Mouse (Mus musculus): Measurements from ENCODE around the gene Mtus2.

The Mtus2 gene

GRCm38 (mm10) chr5:147957592-147958271 is 612 bp downstream of the Mtus2 start:
- no peak for DNase-seq (ENCODE audit: low spot score)

- no peak for DNase-seq (ENCODE audit: low spot score)
Observed at GRCm38 (mm10) chr5:147958552-147958951, 1.4 kb downstream of the Mtus2 start.

GRCm38 (mm10) chr5:147959088-147959487 is 2.0 kb downstream of the Mtus2 start:
- no peak for DNase-seq (ENCODE audit: low spot score)

- no peak for DNase-seq (ENCODE audit: low spot score)
Observed at GRCm38 (mm10) chr5:147960793-147961192, 3.7 kb downstream of the Mtus2 start.

GRCm38 (mm10) chr5:147963820-147964580 is 6.9 kb downstream of the Mtus2 start:
- no peak for DNase-seq (ENCODE audit: low spot score)

GRCm38 (mm10) chr5:147964776-147965175 is 7.7 kb downstream of the Mtus2 start:
- no peak for DNase-seq (ENCODE audit: low spot score)

- DNase-seq (ENCODE audit: low spot score) = no peak
Observed at GRCm38 (mm10) chr5:147966646-147967045, 9.5 kb downstream of the Mtus2 start.

- no peak for DNase-seq (ENCODE audit: low spot score)
Observed at GRCm38 (mm10) chr5:147969566-147969965, 12.4 kb downstream of the Mtus2 start.

GRCm38 (mm10) chr5:147976001-147976400 is 18.9 kb downstream of the Mtus2 start:
- no peak for DNase-seq (ENCODE audit: low spot score)

- DNase-seq (ENCODE audit: low spot score) = no peak
Observed at GRCm38 (mm10) chr5:147980606-147981005, 23.5 kb downstream of the Mtus2 start.

GRCm38 (mm10) chr5:147990289-147990688 is 33.2 kb downstream of the Mtus2 start:
- DNase-seq (ENCODE audit: low spot score) = no peak

GRCm38 (mm10) chr5:147990775-147991174 is 33.7 kb downstream of the Mtus2 start:
- no peak for DNase-seq (ENCODE audit: low spot score)

- no peak for DNase-seq (ENCODE audit: low spot score)
Observed at GRCm38 (mm10) chr5:147992581-147993378, 35.7 kb downstream of the Mtus2 start.

GRCm38 (mm10) chr5:148005263-148005662 is 48.1 kb downstream of the Mtus2 start:
- no peak for DNase-seq (ENCODE audit: low spot score)

- no peak for DNase-seq (ENCODE audit: low spot score)
Observed at GRCm38 (mm10) chr5:148012156-148012555, 55.0 kb downstream of the Mtus2 start.

- DNase-seq (ENCODE audit: low spot score) = no peak
Observed at GRCm38 (mm10) chr5:148014133-148014854, 57.2 kb downstream of the Mtus2 start.

GRCm38 (mm10) chr5:148015383-148015782 is 58.3 kb downstream of the Mtus2 start:
- DNase-seq (ENCODE audit: low spot score) = no peak

GRCm38 (mm10) chr5:148017371-148017770 is 60.3 kb downstream of the Mtus2 start:
- DNase-seq (ENCODE audit: low spot score) = no peak

GRCm38 (mm10) chr5:148022784-148023183 is 65.7 kb downstream of the Mtus2 start:
- DNase-seq (ENCODE audit: low spot score) = no peak

- no peak for DNase-seq (ENCODE audit: low spot score)
Observed at GRCm38 (mm10) chr5:148026401-148027349, 69.6 kb downstream of the Mtus2 start.

- DNase-seq (ENCODE audit: low spot score) = no peak
Observed at GRCm38 (mm10) chr5:148027985-148028384, 70.9 kb downstream of the Mtus2 start.

Measured in spleen, adult 12 weeks (tissue).